Mouse (Mus musculus): ENCODE measurements around the gene Npcd. TPM values are rescaled to one million over a fixed set of nuclear protein-coding genes. Genes with fewer than 3 reads are reported as not detected.

Gene Npcd
- polyA plus RNA-seq, 1 experiment = 1.2 TPM

DNA sequence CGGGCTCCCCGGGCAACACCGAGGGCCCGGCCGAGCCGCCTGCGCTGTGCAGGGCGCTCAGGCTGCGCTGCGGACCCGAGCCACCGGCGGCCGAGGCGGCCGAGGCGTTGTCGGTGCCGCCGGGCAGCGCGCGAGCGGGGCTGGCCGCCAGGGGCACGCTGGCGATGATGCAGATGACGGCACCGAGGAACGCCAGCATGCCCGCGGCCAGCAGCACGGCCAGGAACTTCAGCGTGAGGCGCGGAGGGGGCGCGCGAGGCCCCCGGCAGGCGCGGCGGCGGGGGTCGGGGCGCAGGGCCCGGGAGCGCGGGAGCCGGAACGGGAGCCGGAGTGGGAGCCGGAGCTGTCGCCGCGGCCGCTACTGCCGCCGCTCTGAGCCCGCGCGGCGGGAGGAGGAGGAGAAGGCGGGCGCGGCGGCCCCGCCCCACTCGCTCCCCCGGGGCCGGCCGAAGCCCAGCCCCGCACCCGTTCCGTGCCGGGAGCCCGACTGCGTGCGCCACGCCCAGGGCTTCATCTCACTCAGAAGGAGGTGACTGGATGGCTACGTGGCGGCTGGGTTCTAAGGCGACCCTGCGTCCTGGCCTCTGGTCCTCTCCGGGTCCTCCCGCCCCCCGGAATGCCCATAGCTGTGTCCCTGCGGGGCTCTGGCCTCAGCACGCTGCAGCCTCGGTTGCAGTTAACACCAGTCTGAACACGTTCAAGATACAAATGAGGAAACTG, 29.5 kb downstream of the Npcd start, which contains the start of gene Nptxr:
Gene Nptxr, minus strand, starts transcription at position 415 of the 720 bp plus-strand sequence.
- peak within 1 kb of the TSS; percentile 73 for H3K9ac ChIP-seq (ENCODE audit: low read depth, poor library complexity, severe bottlenecking)
- peak within 1 kb of the TSS; percentile 61 for H3K4me3 ChIP-seq (ENCODE audit: low read depth, low read length)
- peaks cover 14% of the 10 kb centered on the region for H3K27me3 ChIP-seq (ENCODE audit: control insufficient read depth, insufficient read depth, low read length, poor library complexity, severe bottlenecking)
- H3K36me3 ChIP-seq (ENCODE audit: control insufficient read depth, insufficient read depth, low read length, poor library complexity, severe bottlenecking) = no peaks in the 10 kb centered on the region
- no peaks in the 10 kb centered on the region for H3K4me1 ChIP-seq (ENCODE audit: control insufficient read depth, insufficient read depth, low read length)
- no peak within 1 kb of the TSS for H3K27ac ChIP-seq (ENCODE audit: insufficient read depth, low read length)
- no peak for TF ChIP-seq POLR2A (IDR thresholded peaks at IDR 0.05; ENCODE audit: insufficient read depth, low read length)
- TF ChIP-seq EP300 (IDR thresholded peaks at IDR 0.05; ENCODE audit: insufficient read depth, low read depth, low read length) = no peak
- no peak for TF ChIP-seq CTCF (IDR thresholded peaks at IDR 0.05; ENCODE audit: low read depth, low read length)
- no peaks in the 10 kb centered on the region for H3K9me3 ChIP-seq (replicated peaks; ENCODE audit: control insufficient read depth, insufficient read depth, low read length, poor library complexity, severe bottlenecking)

DNA sequence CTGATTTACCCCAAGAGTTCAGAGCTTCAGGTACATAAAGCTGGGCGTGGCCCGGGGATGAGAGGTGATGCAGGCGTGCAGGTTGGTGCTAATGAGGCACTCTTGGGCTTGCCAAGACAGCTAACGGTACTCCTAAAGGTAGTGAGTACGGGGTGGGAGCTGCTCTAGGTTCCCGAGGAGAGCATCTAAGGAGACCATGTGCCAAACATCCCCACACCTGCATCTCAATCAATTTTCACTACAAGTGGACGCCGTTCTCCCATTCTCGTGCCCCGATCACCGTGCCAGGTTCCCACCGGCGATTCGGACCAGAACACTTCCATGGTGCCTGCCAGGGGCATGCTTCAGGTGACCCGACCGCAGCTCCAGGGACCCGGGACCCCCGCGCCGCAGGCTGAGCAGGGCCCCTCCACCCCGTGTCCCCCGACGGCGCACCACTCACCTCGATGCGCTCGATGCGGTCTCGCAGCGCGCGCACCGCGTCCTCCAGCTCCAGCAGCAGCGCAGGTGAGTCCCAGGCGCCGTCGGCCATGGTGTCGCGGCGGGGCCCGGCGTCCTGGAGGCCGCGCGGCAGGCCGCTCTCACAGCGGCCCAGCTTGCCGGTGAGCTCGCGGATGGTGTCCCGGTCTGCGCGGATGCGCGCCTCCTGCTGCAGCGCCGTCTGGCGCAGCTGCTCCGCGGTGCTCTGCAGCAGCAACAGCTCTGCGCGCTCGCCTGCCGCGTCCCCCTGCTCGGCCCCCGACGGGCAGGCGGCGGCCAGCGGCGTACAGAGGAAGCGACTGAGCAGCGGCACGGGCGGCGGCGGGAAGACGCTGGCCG, 30.3 kb downstream of the Npcd start:
- H3K9ac ChIP-seq (ENCODE audit: low read depth, poor library complexity, severe bottlenecking) = peak overlapping the region; percentile 73
- no peak overlapping the region for H3K27ac ChIP-seq (ENCODE audit: insufficient read depth, low read length)
- no peaks in the 10 kb centered on the region for H3K36me3 ChIP-seq (ENCODE audit: control insufficient read depth, insufficient read depth, low read length, poor library complexity, severe bottlenecking)
- no peaks in the 10 kb centered on the region for H3K9me3 ChIP-seq (replicated peaks; ENCODE audit: control insufficient read depth, insufficient read depth, low read length, poor library complexity, severe bottlenecking)
- H3K4me3 ChIP-seq (ENCODE audit: low read depth, low read length) = peak overlapping the region; percentile 61
- no peaks in the 10 kb centered on the region for H3K4me1 ChIP-seq (ENCODE audit: control insufficient read depth, insufficient read depth, low read length)
- peaks cover 14% of the 10 kb centered on the region for H3K27me3 ChIP-seq (ENCODE audit: control insufficient read depth, insufficient read depth, low read length, poor library complexity, severe bottlenecking)
- TF ChIP-seq CTCF (IDR thresholded peaks at IDR 0.05; ENCODE audit: low read depth, low read length) (no peak), POLR2A (IDR thresholded peaks at IDR 0.05; ENCODE audit: insufficient read depth, low read length) (no peak), EP300 (IDR thresholded peaks at IDR 0.05; ENCODE audit: insufficient read depth, low read depth, low read length) (no peak)

DNA sequence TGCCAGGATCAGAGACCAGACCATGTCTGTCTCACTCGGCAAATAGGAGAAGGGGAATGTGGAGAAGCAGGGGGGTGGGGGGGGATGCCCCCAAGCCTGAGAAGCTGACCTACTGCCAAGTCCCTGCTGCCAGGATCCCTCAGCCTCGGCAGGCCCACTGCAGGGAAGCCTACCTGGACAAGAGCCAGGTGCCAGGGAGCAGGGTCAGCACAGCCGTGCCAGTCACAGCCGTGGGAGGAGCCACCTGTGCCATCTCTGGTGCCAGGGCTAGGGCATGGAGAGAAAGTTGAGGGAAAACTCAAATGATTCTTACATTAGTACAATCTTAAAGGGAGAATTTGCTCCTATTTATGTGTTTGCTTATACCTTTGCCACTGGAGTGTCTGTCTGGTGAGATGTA, 31.7 kb downstream of the Npcd start:
- Histone ChIP-seq H3K9me3 (replicated peaks; ENCODE audit: control insufficient read depth, insufficient read depth, low read length, poor library complexity, severe bottlenecking) (no peaks in the 10 kb centered on the region), H3K4me1 (ENCODE audit: control insufficient read depth, insufficient read depth, low read length) (no peaks in the 10 kb centered on the region), H3K4me3 (ENCODE audit: low read depth, low read length) (no peak overlapping the region), H3K27ac (ENCODE audit: insufficient read depth, low read length) (no peak overlapping the region), H3K36me3 (ENCODE audit: control insufficient read depth, insufficient read depth, low read length, poor library complexity, severe bottlenecking) (no peaks in the 10 kb centered on the region), H3K27me3 (ENCODE audit: control insufficient read depth, insufficient read depth, low read length, poor library complexity, severe bottlenecking) (peaks cover 14% of the 10 kb centered on the region), H3K9ac (ENCODE audit: low read depth, poor library complexity, severe bottlenecking) (no peak overlapping the region)
- TF ChIP-seq CTCF (IDR thresholded peaks at IDR 0.05; ENCODE audit: low read depth, low read length) = no peak
- no peak for TF ChIP-seq EP300 (IDR thresholded peaks at IDR 0.05; ENCODE audit: insufficient read depth, low read depth, low read length)
- TF ChIP-seq POLR2A (IDR thresholded peaks at IDR 0.05; ENCODE audit: insufficient read depth, low read length) = no peak

GRCm38 (mm10) chr15:79801646-79802045, 32.4 kb downstream of the Npcd start:
- no peak for TF ChIP-seq EP300 (IDR thresholded peaks at IDR 0.05; ENCODE audit: insufficient read depth, low read depth, low read length)
- no peak overlapping the region for H3K27ac ChIP-seq (ENCODE audit: insufficient read depth, low read length)
- no peaks in the 10 kb centered on the region for H3K9me3 ChIP-seq (replicated peaks; ENCODE audit: control insufficient read depth, insufficient read depth, low read length, poor library complexity, severe bottlenecking)
- no peaks in the 10 kb centered on the region for H3K4me1 ChIP-seq (ENCODE audit: control insufficient read depth, insufficient read depth, low read length)
- peaks cover 14% of the 10 kb centered on the region for H3K27me3 ChIP-seq (ENCODE audit: control insufficient read depth, insufficient read depth, low read length, poor library complexity, severe bottlenecking)
- no peak overlapping the region for H3K9ac ChIP-seq (ENCODE audit: low read depth, poor library complexity, severe bottlenecking)
- no peaks in the 10 kb centered on the region for H3K36me3 ChIP-seq (ENCODE audit: control insufficient read depth, insufficient read depth, low read length, poor library complexity, severe bottlenecking)
- no peak overlapping the region for H3K4me3 ChIP-seq (ENCODE audit: low read depth, low read length)

DNA sequence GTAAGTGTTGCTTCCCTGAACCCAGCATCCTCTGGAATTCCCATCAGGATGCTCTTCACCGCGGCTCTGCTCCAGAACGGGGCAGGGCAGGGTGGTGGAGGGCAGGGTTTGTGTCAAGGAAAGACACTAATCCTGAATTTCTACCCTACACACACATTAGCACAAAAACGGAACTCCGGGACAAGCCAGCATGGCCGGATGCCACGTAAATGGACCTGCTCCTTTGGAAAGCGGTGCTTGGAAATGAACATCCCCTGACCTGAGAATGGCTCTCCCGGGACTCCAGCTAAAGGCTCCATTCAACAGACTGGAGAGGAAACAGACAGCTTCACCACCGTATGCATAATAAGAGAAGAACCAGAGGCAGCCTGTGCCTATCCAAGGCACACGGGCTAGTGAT, 33.3 kb downstream of the Npcd start:
- Histone ChIP-seq H3K4me3 (ENCODE audit: low read depth, low read length) (no peak overlapping the region), H3K36me3 (ENCODE audit: control insufficient read depth, insufficient read depth, low read length, poor library complexity, severe bottlenecking) (no peaks in the 10 kb centered on the region), H3K27ac (ENCODE audit: insufficient read depth, low read length) (no peak overlapping the region), H3K4me1 (ENCODE audit: control insufficient read depth, insufficient read depth, low read length) (no peaks in the 10 kb centered on the region), H3K27me3 (ENCODE audit: control insufficient read depth, insufficient read depth, low read length, poor library complexity, severe bottlenecking) (peaks cover 14% of the 10 kb centered on the region), H3K9me3 (replicated peaks; ENCODE audit: control insufficient read depth, insufficient read depth, low read length, poor library complexity, severe bottlenecking) (no peaks in the 10 kb centered on the region), H3K9ac (ENCODE audit: low read depth, poor library complexity, severe bottlenecking) (no peak overlapping the region)
- TF ChIP-seq POLR2A (IDR thresholded peaks at IDR 0.05; ENCODE audit: insufficient read depth, low read length) = no peak
- TF ChIP-seq EP300 (IDR thresholded peaks at IDR 0.05; ENCODE audit: insufficient read depth, low read depth, low read length) = no peak
- no peak for TF ChIP-seq CTCF (IDR thresholded peaks at IDR 0.05; ENCODE audit: low read depth, low read length)

GRCm38 (mm10) chr15:79798591-79798990, 35.4 kb downstream of the Npcd start:
- peaks cover 7% of the 10 kb centered on the region for H3K27me3 ChIP-seq (ENCODE audit: control insufficient read depth, insufficient read depth, low read length, poor library complexity, severe bottlenecking)
- no peaks in the 10 kb centered on the region for H3K4me1 ChIP-seq (ENCODE audit: control insufficient read depth, insufficient read depth, low read length)
- no peak overlapping the region for H3K9ac ChIP-seq (ENCODE audit: low read depth, poor library complexity, severe bottlenecking)
- H3K4me3 ChIP-seq (ENCODE audit: low read depth, low read length) = no peak overlapping the region
- no peaks in the 10 kb centered on the region for H3K36me3 ChIP-seq (ENCODE audit: control insufficient read depth, insufficient read depth, low read length, poor library complexity, severe bottlenecking)
- no peaks in the 10 kb centered on the region for H3K9me3 ChIP-seq (replicated peaks; ENCODE audit: control insufficient read depth, insufficient read depth, low read length, poor library complexity, severe bottlenecking)
- TF ChIP-seq EP300 (IDR thresholded peaks at IDR 0.05; ENCODE audit: insufficient read depth, low read depth, low read length) (no peak), POLR2A (IDR thresholded peaks at IDR 0.05; ENCODE audit: insufficient read depth, low read length) (no peak), CTCF (IDR thresholded peaks at IDR 0.05; ENCODE audit: low read depth, low read length) (no peak)
- no peak overlapping the region for H3K27ac ChIP-seq (ENCODE audit: insufficient read depth, low read length)
